Mouse (Mus musculus): ENCODE measurements around the gene Arhgef3.

GRCm38 (mm10) chr14:27156032-27156431 lies 41.3 kb downstream of the Arhgef3 start:
- no peak for TF ChIP-seq MAFK (IDR thresholded peaks at IDR 0.05; ENCODE audit: insufficient read depth, low read depth, low read length)
- no peak for TF ChIP-seq ZC3H11A (IDR thresholded peaks at IDR 0.05; ENCODE audit: borderline replicate concordance, low read depth, low read length)

Data from ES-E14 (cell line).